Mouse (Mus musculus): Measurements from ENCODE around the gene Gm10665.

Gene Gm10665

DNA sequence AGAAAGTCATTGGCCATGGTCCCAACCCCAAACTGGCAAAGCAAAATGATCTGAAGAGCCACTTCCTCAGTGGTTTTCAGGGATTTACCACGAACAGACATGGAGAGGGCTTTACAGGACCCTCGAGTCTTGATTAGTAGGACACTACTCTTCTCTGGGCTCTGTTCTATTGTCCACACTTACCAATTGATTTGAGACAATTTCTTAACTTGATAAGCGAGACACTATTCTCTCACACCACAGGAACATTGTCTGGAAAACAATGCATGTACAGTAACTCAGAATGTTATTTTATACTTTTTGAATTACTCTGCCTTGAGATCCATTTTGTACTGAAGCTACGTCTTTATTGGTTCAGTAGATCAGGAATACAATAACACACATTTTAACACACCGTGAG is at the start of gene Gm10665:
TSS of gene Gm10665 (minus strand) at position 101 of the 400 bp plus-strand sequence.
- no CpG with 5 or more reads among the region's 5 CpGs for WGBS

DNA sequence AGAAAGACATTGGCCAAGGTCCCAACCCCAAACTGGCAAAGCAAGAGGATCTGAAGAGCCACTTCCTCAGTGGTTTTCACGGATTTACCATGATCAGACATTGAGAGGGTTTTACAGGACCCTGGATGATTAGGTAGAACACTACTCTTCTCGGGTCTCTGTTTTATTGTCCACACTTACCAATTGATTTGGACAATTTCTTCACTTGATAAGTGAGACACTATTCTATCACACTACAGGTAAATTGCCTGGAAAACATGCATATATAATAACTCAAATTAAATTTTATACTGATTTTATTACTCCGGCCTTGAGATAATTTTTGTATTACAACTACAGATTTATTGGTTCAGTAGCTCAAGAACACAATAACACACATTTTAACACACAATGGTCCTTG is 35.7 kb upstream of the Gm10665 start, which contains the start of gene Vmn1r151:
TSS of gene Vmn1r151 (minus strand) at position 101 of the 400 bp plus-strand sequence.
- WGBS, result 52% methylated on average over 2 of the region's 3 CpGs

DNA sequence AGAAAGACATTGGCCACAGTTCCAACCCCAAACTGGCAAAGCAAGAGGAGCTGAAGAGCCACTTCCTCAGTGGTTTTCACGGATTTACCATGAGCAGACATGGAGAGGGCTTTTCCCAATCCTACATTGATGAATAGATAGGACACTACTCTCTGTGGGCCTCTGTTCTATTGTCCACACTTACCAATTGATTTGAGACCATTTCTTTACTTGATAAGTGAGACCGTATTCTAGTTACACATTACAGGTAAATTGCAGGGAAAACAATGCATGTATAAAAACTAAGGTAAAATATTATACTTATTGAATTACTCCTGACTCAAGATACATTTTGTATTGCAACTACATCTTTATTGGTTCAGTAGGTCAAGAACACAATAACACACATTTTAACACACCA is 25.7 kb downstream of the Gm10665 start, which contains the start of gene Vmn1r149:
TSS of gene Vmn1r149 (minus strand) at position 101 of the 400 bp plus-strand sequence.
- no CpG with 5 or more reads among the region's 2 CpGs for WGBS

DNA sequence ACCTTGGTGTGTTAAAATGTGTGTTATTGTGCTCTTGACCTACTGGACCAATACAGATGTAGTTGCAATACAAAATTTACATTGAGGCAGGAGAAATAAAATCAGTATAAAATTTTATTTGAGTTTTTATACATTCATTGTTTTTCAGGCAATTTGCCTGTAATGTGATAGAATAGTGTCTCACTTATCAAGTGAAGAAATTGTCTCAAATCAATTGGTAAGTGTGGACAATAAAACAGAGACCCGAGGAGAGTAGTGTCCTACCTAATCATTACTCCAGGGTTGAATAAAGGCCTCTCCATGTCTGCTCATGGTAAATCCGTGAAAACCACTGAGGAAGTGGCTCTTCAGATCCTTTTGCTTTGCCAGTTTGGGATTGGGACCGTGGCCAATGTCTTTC is 50.6 kb downstream of the Gm10665 start, which contains the start of gene Vmn1r148:
TSS of gene Vmn1r148 (plus strand) at position 301 of the 400 bp plus-strand sequence.
- no CpG with 5 or more reads among the region's 3 CpGs for WGBS
